Comparison of ENCODE assay signal across 37 mouse cellular contexts in genomic region chr16:56873410-56873809, GRCm38 (mm10). TPM values are rescaled to one million over a fixed set of nuclear protein-coding genes. Genes with fewer than 3 reads are reported as not detected.
A peak's percentile ranks its signal among the peaks of the same experiment; 100 is the strongest.
DNase-seq lines count a peak whose midpoint lies in the region; ATAC-seq and TF ChIP-seq lines count a peak whose summit lies in the region.
"Had no signal": no experiment of that assay in that cellular context is flagged by ENCODE, and none has a peak within 500 bp of the region (broad histone marks: within the 10 kb centered on the region; RNA-seq: fewer than 3 reads in every experiment).

No protein-coding gene starts in this region.

- H3K4me1 ChIP-seq in limb, embryonic 14.5 days (ENCODE audit: control insufficient read depth, insufficient read depth, low read length): no peaks in the 10 kb centered on the region
- H3K4me1 ChIP-seq in limb, embryonic 10.5 days: no peaks in the 10 kb centered on the region
- no peaks in the 10 kb centered on the region for H3K4me1 ChIP-seq in MEL (ENCODE audit: control insufficient read depth in 1 of 2, insufficient read depth in 2 of 2, low read length in 2 of 2)
- H3K4me1 ChIP-seq in liver, postnatal 0 days (ENCODE audit: insufficient read depth): no peaks in the 10 kb centered on the region
- H3K4me1 ChIP-seq: forebrain, embryonic 15.5 days; heart, embryonic 13.5 days; liver, embryonic 15.5 days; megakaryocyte, embryonic 14.5 days; midbrain, embryonic 13.5 days; neural tube, embryonic 13.5 days had no signal

- no peaks in the 10 kb centered on the region for H3K9me3 ChIP-seq in limb, embryonic 14.5 days (ENCODE audit: control insufficient read depth, low read length)
- no peaks in the 10 kb centered on the region for H3K9me3 ChIP-seq in limb, embryonic 10.5 days (replicated peaks)
- no peaks in the 10 kb centered on the region for H3K9me3 ChIP-seq in MEL (replicated peaks; ENCODE audit: insufficient read depth, low read length)
- H3K9me3 ChIP-seq in liver, postnatal 0 days (ENCODE audit: low read length): no peaks in the 10 kb centered on the region
- H3K9me3 ChIP-seq: embryonic facial prominence, embryonic 15.5 days; forebrain, embryonic 15.5 days; G1E; heart, embryonic 13.5 days; liver, embryonic 15.5 days; megakaryocyte, embryonic 14.5 days; midbrain, embryonic 13.5 days; neural tube, embryonic 13.5 days had no signal

- H3K27me3 ChIP-seq in limb, embryonic 14.5 days (ENCODE audit: control insufficient read depth, insufficient read depth, low read length): no peaks in the 10 kb centered on the region
- H3K27me3 ChIP-seq in limb, embryonic 10.5 days (ENCODE audit: low read depth, poor library complexity, severe bottlenecking): no peaks in the 10 kb centered on the region
- peaks cover 0 to 3% of the 10 kb centered on the region in 2 experiments for H3K27me3 ChIP-seq in MEL (ENCODE audit: control insufficient read depth in 1 of 2, insufficient read depth in 2 of 2, low read length in 2 of 2)
- no peaks in the 10 kb centered on the region for H3K27me3 ChIP-seq in liver, postnatal 0 days (ENCODE audit: insufficient read depth, low read length)
- H3K27me3 ChIP-seq: embryonic facial prominence, embryonic 15.5 days; forebrain, embryonic 15.5 days; heart, embryonic 13.5 days; liver, embryonic 15.5 days; megakaryocyte, embryonic 14.5 days; midbrain, embryonic 13.5 days; neural tube, embryonic 13.5 days had no signal

- peak; percentile 31 for DNase-seq in limb, embryonic 14.5 days (ENCODE audit: low spot score)
- DNase-seq in limb, embryonic 10.5 days (ENCODE audit: low spot score): no peak
- DNase-seq in MEL (ENCODE audit: low read depth, low spot score) (peak; percentile 4), adipocyte (ENCODE audit: low spot score) (peak; percentile 15)
- no peak for DNase-seq in liver, postnatal 0 days
- DNase-seq in adrenal gland, postnatal 25 days: no peak
- DNase-seq: adrenal gland, postnatal 14 days; cerebellum, adult 18-20 months; cerebellum, postnatal 10 days; gastrocnemius, adult 2 months; heart, postnatal 10 days; kidney, adult 2 months; kidney, postnatal 4 days; lung, postnatal 36 days; right cerebral cortex, postnatal 4 days; thymus, adult 2 months; thymus, postnatal 4 days had no signal

- no peak for ATAC-seq in limb, embryonic 14.5 days (ENCODE audit: low FRiP score, low read depth)
- no peak for ATAC-seq in liver, postnatal 0 days
- no peak for ATAC-seq in megakaryocyte progenitor cell, adult 5-6 weeks (replicated peaks; ENCODE audit: poor library complexity)
- ATAC-seq: forebrain, embryonic 15.5 days; inflammation-experienced regulatory T-cells, adult 6 months; midbrain, embryonic 13.5 days had no signal

- no peak for TF ChIP-seq EP300 in MEL (IDR thresholded peaks at IDR 0.05; ENCODE audit: low read depth in 1 of 2, low read length in 2 of 2)
- no peak for TF ChIP-seq EP300 in liver, postnatal 0 days (IDR thresholded peaks at IDR 0.05; ENCODE audit: low read depth)

- H3K4me3 ChIP-seq in limb, embryonic 14.5 days (replicated peaks; ENCODE audit: low read length): no peak overlapping the region
- H3K4me3 ChIP-seq in limb, embryonic 10.5 days: no peak overlapping the region
- no peak overlapping the region for H3K4me3 ChIP-seq in MEL (ENCODE audit: control insufficient read depth in 1 of 2, insufficient read depth in 1 of 2, low read depth in 2 of 2, low read length in 2 of 2)
- no peak overlapping the region for H3K4me3 ChIP-seq in liver, postnatal 0 days (ENCODE audit: low read depth, low read length)
- H3K4me3 ChIP-seq: embryonic facial prominence, embryonic 15.5 days; forebrain, embryonic 15.5 days; gastrocnemius, adult 2 months; heart, embryonic 13.5 days; liver, embryonic 15.5 days; megakaryocyte, embryonic 14.5 days; midbrain, embryonic 13.5 days; neural tube, embryonic 13.5 days had no signal

- TF ChIP-seq POLR2A in limb, embryonic 14.5 days (IDR thresholded peaks at IDR 0.05; ENCODE audit: borderline replicate concordance, extremely low read depth, insufficient read depth, insufficient read length): no peak
- TF ChIP-seq POLR2A in MEL (IDR thresholded peaks at IDR 0.05; ENCODE audit: control insufficient read depth in 1 of 2, insufficient read depth in 1 of 2, low read depth in 1 of 2, low read length in 2 of 2, poor library complexity in 1 of 2): no peak

- H3K79me2 ChIP-seq in MEL (ENCODE audit: control insufficient read depth, insufficient read depth, low read length, poor library complexity): no peaks in the 10 kb centered on the region

- no peak overlapping the region for H3K9ac ChIP-seq in limb, embryonic 14.5 days (ENCODE audit: low read depth, low read length, severe bottlenecking)
- H3K9ac ChIP-seq in MEL (ENCODE audit: control insufficient read depth, low read depth, low read length, poor library complexity, severe bottlenecking): no peak overlapping the region
- no peak overlapping the region for H3K9ac ChIP-seq in liver, postnatal 0 days (replicated peaks)
- H3K9ac ChIP-seq: embryonic facial prominence, embryonic 15.5 days; forebrain, embryonic 15.5 days; heart, embryonic 13.5 days; hindbrain, embryonic 14.5 days; liver, embryonic 15.5 days; midbrain, embryonic 13.5 days; neural tube, embryonic 13.5 days had no signal

- TF ChIP-seq CTCF in MEL (IDR thresholded peaks at IDR 0.05 in 2 of 3, conservative IDR thresholded peaks at IDR 0.05 in 1 of 3; ENCODE audit: control insufficient read depth in 1 of 3, insufficient read depth in 1 of 3, low read depth in 2 of 3, low read length in 3 of 3, poor library complexity in 1 of 3, severe bottlenecking in 1 of 3): peak in 1 of 3 experiments; percentile 8; a peak in 1 of 6 replicates
- TF ChIP-seq CTCF in liver, postnatal 0 days (IDR thresholded peaks at IDR 0.05; ENCODE audit: low read depth): no peak

- no peak overlapping the region for H3K27ac ChIP-seq in limb, embryonic 14.5 days (replicated peaks; ENCODE audit: low read depth, low read length)
- no peak overlapping the region for H3K27ac ChIP-seq in limb, embryonic 10.5 days
- H3K27ac ChIP-seq in MEL (ENCODE audit: control insufficient read depth, low read depth, low read length): no peak overlapping the region
- H3K27ac ChIP-seq in liver, postnatal 0 days (ENCODE audit: low read depth): no peak overlapping the region
- H3K27ac ChIP-seq: embryonic facial prominence, embryonic 15.5 days; forebrain, embryonic 15.5 days; gastrocnemius, adult 2 months; heart, embryonic 13.5 days; hindbrain, embryonic 14.5 days; liver, embryonic 15.5 days; midbrain, embryonic 13.5 days; neural tube, embryonic 13.5 days had no signal

- no peak; the same call in 1 of the 2 replicates for TF ChIP-seq RAD21 in MEL (IDR thresholded peaks at IDR 0.05; ENCODE audit: low read depth, low read length)

- WGBS in limb, embryonic 14.5 days: 26% methylated on average over 2 of the region's 2 CpGs
- WGBS in limb, embryonic 10.5 days: 53% methylated on average over 2 of the region's 2 CpGs
- WGBS in liver, postnatal 0 days (ENCODE audit: insufficient replicate concordance): 31% methylated on average over 2 of the region's 2 CpGs

- no peak overlapping the region for H3K4me2 ChIP-seq in limb, embryonic 14.5 days (replicated peaks; ENCODE audit: low read depth, low read length, severe bottlenecking)
- H3K4me2 ChIP-seq in liver, postnatal 0 days (ENCODE audit: low read depth, low read length): no peak overlapping the region
- H3K4me2 ChIP-seq: embryonic facial prominence, embryonic 15.5 days; forebrain, embryonic 15.5 days; heart, embryonic 13.5 days; hindbrain, embryonic 14.5 days; liver, embryonic 15.5 days; midbrain, embryonic 13.5 days; neural tube, embryonic 13.5 days had no signal

- H3K36me3 ChIP-seq in limb, embryonic 14.5 days (ENCODE audit: control insufficient read depth, insufficient read depth, low read length): no peaks in the 10 kb centered on the region
- no peaks in the 10 kb centered on the region for H3K36me3 ChIP-seq in limb, embryonic 10.5 days
- H3K36me3 ChIP-seq in MEL (ENCODE audit: control insufficient read depth in 1 of 2, insufficient read depth in 2 of 2, low read length in 2 of 2): no peaks in the 10 kb centered on the region
- no peaks in the 10 kb centered on the region for H3K36me3 ChIP-seq in liver, postnatal 0 days (replicated peaks; ENCODE audit: insufficient read depth, low read length)
- H3K36me3 ChIP-seq: embryonic facial prominence, embryonic 15.5 days; forebrain, embryonic 15.5 days; G1E; heart, embryonic 13.5 days; liver, embryonic 15.5 days; midbrain, embryonic 13.5 days; neural tube, embryonic 13.5 days had no signal

TF ChIP-seq in MEL, 35 proteins besides CTCF, POLR2A, EP300 and RAD21 (continues in another document):
- TF ChIP-seq NRF1 (IDR thresholded peaks at IDR 0.05; ENCODE audit: insufficient read depth, low read depth, low read length, poor library complexity, severe bottlenecking): no peak
- TF ChIP-seq NELFE (IDR thresholded peaks at IDR 0.05; ENCODE audit: low read depth, low read length): no peak
- no peak for TF ChIP-seq MEF2A (IDR thresholded peaks at IDR 0.05; ENCODE audit: extremely low read depth, insufficient replicate concordance, low read depth, low read length, poor library complexity, severe bottlenecking)
- TF ChIP-seq BHLHE40 (IDR thresholded peaks at IDR 0.05; ENCODE audit: borderline replicate concordance, low read depth, low read length): no peak
- TF ChIP-seq ZNF384 (IDR thresholded peaks at IDR 0.05; ENCODE audit: low read depth, low read length): no peak

RNA-seq across cellular contexts. Expression of gene Tmem45a, which starts 12.6 kb away (rescaled TPM):
- polyA plus RNA-seq in limb, embryonic 14.5 days (2012; rRNA removed): 36.4 and 40.5 TPM in 2 replicates
- 80.3 and 99.4 TPM in 2 replicates for polyA plus RNA-seq in limb, embryonic 14.5 days (2014; fragmentation: Nextera tagmentation; extraction: Ambion mirVana)
- polyA plus RNA-seq in limb, embryonic 10.5 days (2016; fragmentation: Nextera tagmentation; extraction: Ambion mirVana): 7.4 and 9.0 TPM in 2 replicates
- not detected in 2 replicates for total RNA-seq in MEL (2012; rRNA removed)
- not detected for polyA plus RNA-seq in MEL (2012; ENCODE audit: insufficient read depth in 1 of 2, insufficient read length in 2 of 2, low read depth in 1 of 2, low replicate concordance in 2 of 2, missing spikeins in 1 of 2)
- 0.40 and 1.1 TPM in 2 replicates for polyA plus RNA-seq in liver, postnatal 0 days (2015; fragmentation: Nextera tagmentation; extraction: Ambion mirVana)
- total RNA-seq in megakaryocyte progenitor cell, adult 5-6 weeks (2015): not detected in 2 replicates
- not detected in 2 replicates for total RNA-seq in megakaryocyte progenitor cell, adult 5-6 weeks (2017)
- total RNA-seq in adrenal gland, postnatal 25 days (2021): 3.3 and 3.6 TPM in 2 replicates
- total RNA-seq: common myeloid progenitor, adult 5-6 weeks; hematopoietic stem cell, adult 5-6 weeks had no signal
- polyA plus RNA-seq: G1E had no signal

RNA-seq across cellular contexts. Expression of gene Lnp1, which starts 54.5 kb away (rescaled TPM):
- polyA plus RNA-seq in limb, embryonic 14.5 days (2012; rRNA removed): 0.10 TPM in 1 of 2 replicates, not detected in the other
- not detected in 2 replicates for polyA plus RNA-seq in limb, embryonic 14.5 days (2014; fragmentation: Nextera tagmentation; extraction: Ambion mirVana)
- polyA plus RNA-seq in limb, embryonic 10.5 days (2016; fragmentation: Nextera tagmentation; extraction: Ambion mirVana): not detected in 2 replicates
- not detected in 2 replicates for total RNA-seq in MEL (2012; rRNA removed)
- polyA plus RNA-seq in MEL (2012; ENCODE audit: insufficient read depth in 1 of 2, insufficient read length in 2 of 2, low read depth in 1 of 2, low replicate concordance in 2 of 2, missing spikeins in 1 of 2): not detected
- not detected in 2 replicates for polyA plus RNA-seq in liver, postnatal 0 days (2015; fragmentation: Nextera tagmentation; extraction: Ambion mirVana)
- total RNA-seq in megakaryocyte progenitor cell, adult 5-6 weeks (2015): not detected in 2 replicates
- total RNA-seq in megakaryocyte progenitor cell, adult 5-6 weeks (2017): not detected in 2 replicates
- total RNA-seq in adrenal gland, postnatal 25 days (2021): not detected in 2 replicates
- total RNA-seq: adrenal gland, postnatal 14 days; common myeloid progenitor, adult 5-6 weeks; G1E; gastrocnemius, adult 2 months; gastrocnemius, postnatal 4 days; heart, adult 8-10 months; heart, postnatal 10 days; hematopoietic stem cell, adult 5-6 weeks; liver, adult 2 months had no signal
- polyA plus RNA-seq: C2C12; G1E; inflammation-experienced regulatory T-cells, adult 6 months; kidney, adult 2 months; kidney, embryonic 16.5 days; limb, embryonic 11.5 days; liver, adult 2 months; liver, embryonic 15.5 days; midbrain, embryonic 13.5 days; neural tube, embryonic 13.5 days; spleen, adult 2 months; thymus, adult 2 months had no signal

Comparison
In these comparisons a context has a peak if more than half of its experiments do, and no peak if none do; other contexts are left out.
1. DNase-seq: peak in limb, embryonic 14.5 days (single experiment), MEL (single experiment) and adipocyte (single experiment); none in limb, embryonic 10.5 days (single experiment), liver, postnatal 0 days (single experiment) and adrenal gland, postnatal 25 days (single experiment).